Mouse (Mus musculus): ENCODE data around the gene Mast2. TPM values are rescaled to one million over a fixed set of nuclear protein-coding genes. Genes with fewer than 3 reads are reported as not detected.

The Mast2 gene
- total RNA-seq (2021) = 10 to 100 TPM; 88.7 to 98.0 TPM
- long read RNA-seq, experiment 1, full-length matches to known transcripts = 20 of 93 reads
- long read RNA-seq, experiment 1, partial matches to known transcripts = 14 of 93 reads
- long read RNA-seq, experiment 1, other reads (novel, unspliced or antisense) = 59 of 93 reads
- long read RNA-seq, experiment 2, full-length matches to known transcripts = 18 of 132 reads
- long read RNA-seq, experiment 2, partial matches to known transcripts = 24 of 132 reads
- long read RNA-seq, experiment 2, other reads (novel, unspliced or antisense) = 90 of 132 reads

DNA sequence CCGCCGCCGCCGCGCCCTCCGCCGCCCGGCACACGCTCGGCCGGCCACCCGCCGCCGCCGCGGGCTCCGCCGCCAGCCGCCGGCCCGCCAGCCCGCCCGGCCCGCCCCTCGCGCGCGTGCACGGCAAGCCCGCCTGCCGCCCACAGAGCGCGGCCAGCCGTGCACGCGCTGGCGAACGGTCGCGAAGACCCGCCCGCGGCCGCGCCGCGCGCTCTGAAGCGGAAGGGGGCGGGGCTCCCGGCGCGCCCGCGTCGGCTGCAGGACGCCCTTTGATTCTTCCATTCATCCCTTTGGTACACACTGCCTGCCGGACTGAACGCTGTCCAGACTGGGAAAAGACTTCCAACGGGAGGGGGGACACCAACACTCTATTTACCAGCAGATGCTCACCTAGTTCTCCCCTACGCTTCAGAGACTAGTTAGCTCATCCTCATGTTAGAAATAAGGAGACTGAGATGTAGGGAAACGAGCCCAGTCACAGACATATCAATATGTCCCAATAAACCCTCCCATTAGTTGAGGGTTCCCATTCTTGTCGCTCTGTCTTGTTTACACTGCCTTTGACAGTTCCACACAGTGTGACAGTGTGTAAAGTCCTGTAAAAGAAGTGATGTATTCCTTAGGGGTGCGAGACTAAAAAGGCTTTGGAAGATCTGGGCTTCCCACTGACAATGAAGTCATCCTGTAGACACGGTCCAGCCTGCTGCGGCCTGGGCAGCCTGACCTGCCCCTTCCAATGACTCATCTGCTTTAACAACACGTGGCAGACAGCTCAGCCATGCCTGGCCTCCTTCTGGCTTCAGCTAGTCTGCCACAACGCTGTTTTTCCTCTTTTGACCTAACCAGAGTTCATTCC is at the start of gene Mast2:
TSS of gene Mast2 (minus strand) at position 58 of the 856 bp plus-strand sequence.
- no peak for TF ChIP-seq CTCF (conservative IDR thresholded peaks at IDR 0.05)
- H3K4me3 ChIP-seq = peak within 1 kb of the TSS; percentile 81
- H3K27ac ChIP-seq = peak within 1 kb of the TSS; percentile 88
- DNase-seq (ENCODE audit: low spot score in 2 of 2) = peak; percentile 73 to 78

DNA sequence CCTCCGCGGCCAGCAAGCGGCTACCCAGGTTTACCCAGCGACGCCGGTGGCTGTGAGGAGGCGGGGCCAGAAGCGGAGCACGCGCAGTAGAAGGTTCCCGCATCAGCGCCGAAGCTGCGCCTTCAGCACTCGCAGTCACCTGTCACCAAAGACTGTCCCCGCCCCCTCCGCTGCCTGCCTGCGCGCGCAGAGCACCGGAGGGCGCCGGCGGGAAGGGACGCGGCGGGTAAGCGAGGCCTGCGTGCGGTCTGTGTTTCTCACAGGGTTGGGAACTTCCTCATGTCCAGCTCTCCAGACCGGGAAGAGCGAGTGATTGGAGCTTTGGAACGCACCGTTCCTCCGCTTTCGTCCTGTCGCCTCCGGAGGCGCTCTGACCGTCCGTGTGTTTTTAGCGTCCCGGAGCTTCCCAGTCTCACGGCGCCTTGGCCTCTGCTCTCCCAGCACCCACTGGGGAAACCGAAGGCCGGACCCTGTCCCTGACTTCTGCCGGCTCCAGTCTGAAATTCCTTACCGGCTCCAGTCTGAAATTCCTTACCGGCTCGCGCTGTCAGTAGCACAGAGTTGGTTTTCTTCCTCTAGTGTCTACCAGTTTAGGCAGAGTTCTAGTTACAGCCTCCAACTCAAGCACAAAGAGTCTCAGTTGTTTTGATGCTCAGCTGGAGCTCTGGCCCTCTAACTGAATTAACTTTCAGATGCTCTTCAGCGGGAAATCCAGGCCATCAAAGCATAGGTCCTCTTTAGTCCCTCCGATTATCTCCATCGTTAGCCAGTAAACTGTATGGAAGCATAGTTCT is 43.6 kb upstream of the Mast2 start, which contains the start of gene Ipp:
TSS of gene Ipp (plus strand) at position 125 of the 794 bp plus-strand sequence.
- peak within 1 kb of the TSS; percentile 90 for H3K4me3 ChIP-seq
- DNase-seq (ENCODE audit: low spot score in 2 of 2) = peak; percentile 94 to 96
- peak; percentile 54 for TF ChIP-seq CTCF (conservative IDR thresholded peaks at IDR 0.05)

DNA sequence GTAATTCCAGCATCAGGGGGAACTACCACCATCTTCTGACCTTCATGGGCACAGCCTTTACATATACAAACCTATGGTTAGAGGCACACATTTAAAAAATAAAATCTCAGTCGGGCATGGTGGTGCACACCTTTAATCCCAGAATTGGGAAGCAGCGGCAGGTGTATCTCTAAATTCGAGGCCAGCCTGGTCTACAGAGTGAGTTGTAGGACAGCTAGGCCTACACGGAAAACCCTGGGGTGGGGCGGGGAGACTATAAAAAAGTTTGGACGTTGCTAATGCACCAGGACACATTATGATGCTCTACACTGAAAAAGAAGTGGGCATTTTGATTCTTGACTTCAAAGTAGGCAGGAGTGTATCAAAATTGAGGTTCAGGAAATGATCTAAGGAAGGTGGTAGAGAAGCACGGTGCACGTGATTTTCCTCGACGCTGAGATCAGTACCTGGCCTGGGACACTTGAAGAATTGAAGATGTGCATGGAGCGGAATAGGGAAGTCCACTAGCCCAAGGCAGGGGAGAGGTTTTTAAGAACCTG is 43.0 kb upstream of the Mast2 start:
- no peak for TF ChIP-seq CTCF (conservative IDR thresholded peaks at IDR 0.05)
- peak overlapping the region; percentile 90 for H3K4me3 ChIP-seq
- DNase-seq (ENCODE audit: low spot score in 2 of 2) = no peak
- H3K27ac ChIP-seq = peak overlapping the region; percentile 96

More for the DNA sequence above, 43.6 kb upstream of the Mast2 start, which contains the start of gene Ipp:
- peak within 1 kb of the TSS; percentile 96 for H3K27ac ChIP-seq

DNA sequence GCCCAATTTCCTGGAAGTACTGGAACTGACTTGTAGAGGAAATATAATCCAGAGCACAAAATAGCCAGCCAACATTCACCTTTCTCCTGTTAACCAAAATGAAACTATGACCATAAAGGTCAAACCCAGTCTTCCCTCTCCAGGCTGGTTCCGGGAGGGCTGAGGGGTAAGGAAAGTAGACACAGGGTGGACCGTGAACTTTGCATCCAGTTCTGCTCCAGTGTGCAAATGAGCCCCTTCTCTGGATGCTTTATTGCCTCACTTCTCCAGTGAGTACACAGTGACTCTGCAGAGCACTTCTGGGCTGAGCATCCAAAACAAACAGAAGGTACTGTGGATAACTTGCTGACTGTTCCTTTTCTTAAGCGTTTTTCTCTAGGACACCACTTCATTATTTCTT is 36.0 kb upstream of the Mast2 start:
- no peak overlapping the region for H3K4me3 ChIP-seq
- no peak overlapping the region for H3K27ac ChIP-seq
- DNase-seq (ENCODE audit: low spot score in 2 of 2) = no peak
- no peak for TF ChIP-seq CTCF (conservative IDR thresholded peaks at IDR 0.05)

DNA sequence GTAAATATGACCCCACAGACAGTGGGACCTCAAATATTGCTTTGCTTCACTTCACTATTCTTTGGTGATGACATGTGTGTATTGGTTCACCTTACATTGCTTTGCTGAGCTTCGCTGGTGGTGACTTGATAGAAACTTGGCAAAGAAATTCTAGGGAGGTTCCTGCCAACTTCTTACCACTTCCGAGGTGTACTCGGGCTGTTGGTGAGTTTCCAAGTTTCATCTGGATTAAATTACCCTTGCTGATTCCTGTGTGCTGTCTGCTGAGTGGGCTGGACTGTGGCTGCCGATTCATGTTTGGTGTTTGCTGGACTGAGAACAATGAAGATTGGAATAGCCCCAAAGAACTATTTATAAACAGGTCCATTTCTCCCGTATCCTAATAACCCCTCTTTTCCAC is 29.7 kb upstream of the Mast2 start:
- no peak for DNase-seq (ENCODE audit: low spot score in 2 of 2)
- TF ChIP-seq CTCF (conservative IDR thresholded peaks at IDR 0.05) = no peak
- Histone ChIP-seq H3K4me3 (no peak overlapping the region), H3K27ac (no peak overlapping the region)

DNA sequence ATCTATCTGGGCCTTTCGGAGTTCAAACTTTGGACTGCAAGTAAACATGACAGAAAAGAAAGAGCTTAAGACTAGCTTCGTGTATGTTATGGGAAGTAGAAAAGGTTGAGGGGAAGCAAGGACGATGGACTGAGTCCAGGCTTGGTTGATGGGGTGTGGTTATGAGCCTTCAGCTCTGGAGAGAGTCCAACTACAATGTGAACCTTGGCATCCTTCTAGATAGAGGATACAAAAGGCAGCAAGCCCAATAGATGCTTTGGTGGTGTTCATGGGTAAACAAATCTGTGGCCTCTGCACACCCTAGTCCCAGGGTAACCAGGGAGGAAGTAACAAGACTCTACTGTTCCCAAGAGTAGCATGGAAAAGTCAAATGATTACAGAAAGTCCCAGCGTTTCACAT is 28.5 kb upstream of the Mast2 start:
- H3K4me3 ChIP-seq = no peak overlapping the region
- DNase-seq (ENCODE audit: low spot score in 2 of 2) = no peak
- no peak for TF ChIP-seq CTCF (conservative IDR thresholded peaks at IDR 0.05)
- no peak overlapping the region for H3K27ac ChIP-seq

DNA sequence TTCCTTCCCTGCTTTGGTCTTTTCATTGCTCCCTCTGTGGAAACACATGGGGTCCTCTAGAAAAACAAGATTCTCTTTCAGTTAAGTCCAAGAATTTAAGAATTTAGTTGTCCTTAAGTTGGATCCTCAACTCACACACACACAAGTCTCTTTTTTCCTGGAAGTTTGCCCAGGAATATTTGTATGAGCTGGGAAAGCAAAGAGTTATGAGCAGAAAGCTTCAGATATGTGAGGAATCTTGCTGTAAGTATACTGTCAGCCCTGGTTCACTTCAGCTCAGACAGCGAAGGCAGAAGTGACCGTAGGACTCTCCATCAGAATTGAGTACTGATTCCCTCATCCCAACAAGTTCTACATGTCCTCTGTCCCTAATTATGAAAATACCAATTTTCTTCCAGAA is 27.9 kb upstream of the Mast2 start:
- peak in 1 of 2 experiments; percentile 0 for DNase-seq (ENCODE audit: low spot score in 2 of 2)
- Histone ChIP-seq H3K4me3 (no peak overlapping the region), H3K27ac (no peak overlapping the region)
- no peak for TF ChIP-seq CTCF (conservative IDR thresholded peaks at IDR 0.05)

DNA sequence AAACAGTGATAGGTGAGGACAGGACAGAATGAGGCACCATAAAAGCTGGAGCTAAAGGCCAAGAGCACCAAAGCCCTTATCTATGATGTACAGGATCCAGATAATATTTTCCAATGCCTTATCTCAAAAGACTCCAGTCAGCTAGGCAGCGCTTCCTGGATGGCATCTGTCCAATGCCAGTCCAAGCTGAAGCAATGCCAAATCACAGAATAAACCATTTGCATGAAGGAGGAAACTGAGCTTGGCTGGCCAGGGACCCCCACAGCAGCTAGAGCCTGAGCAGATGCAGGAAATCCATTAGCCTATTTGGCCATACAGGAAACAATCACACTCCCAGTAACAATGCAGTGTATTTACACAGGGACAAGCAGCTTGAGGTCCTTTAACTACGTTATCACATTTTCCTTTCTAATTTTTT is 27.1 kb upstream of the Mast2 start:
- no peak overlapping the region for H3K4me3 ChIP-seq
- peak in 1 of 2 experiments; percentile 1 for DNase-seq (ENCODE audit: low spot score in 2 of 2)
- no peak for TF ChIP-seq CTCF (conservative IDR thresholded peaks at IDR 0.05)
- H3K27ac ChIP-seq = peak overlapping the region; percentile 1; the same call in 1 of the 2 replicates

DNA sequence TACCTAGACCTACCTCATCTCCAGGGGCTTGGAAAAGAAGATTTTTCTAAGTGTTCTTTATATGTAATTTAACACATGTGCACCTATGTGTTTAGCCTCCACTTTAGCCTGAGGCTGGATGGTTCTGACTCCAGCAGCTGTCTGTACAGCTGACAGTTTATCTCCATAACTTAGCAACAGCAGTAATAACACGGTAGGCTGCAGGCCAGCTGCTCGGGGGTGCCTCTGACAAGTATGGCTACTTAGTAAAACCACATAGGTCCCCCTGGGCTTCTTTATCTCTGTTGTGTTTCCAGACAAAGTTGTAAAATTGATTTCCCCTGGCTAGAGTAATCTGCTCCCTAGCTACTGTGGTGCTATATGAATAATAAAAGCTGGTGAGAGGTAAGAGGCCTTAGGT is 19.5 kb upstream of the Mast2 start:
- Histone ChIP-seq H3K27ac (no peak overlapping the region), H3K4me3 (no peak overlapping the region)
- no peak for TF ChIP-seq CTCF (conservative IDR thresholded peaks at IDR 0.05)
- DNase-seq (ENCODE audit: low spot score in 2 of 2) = no peak

DNA sequence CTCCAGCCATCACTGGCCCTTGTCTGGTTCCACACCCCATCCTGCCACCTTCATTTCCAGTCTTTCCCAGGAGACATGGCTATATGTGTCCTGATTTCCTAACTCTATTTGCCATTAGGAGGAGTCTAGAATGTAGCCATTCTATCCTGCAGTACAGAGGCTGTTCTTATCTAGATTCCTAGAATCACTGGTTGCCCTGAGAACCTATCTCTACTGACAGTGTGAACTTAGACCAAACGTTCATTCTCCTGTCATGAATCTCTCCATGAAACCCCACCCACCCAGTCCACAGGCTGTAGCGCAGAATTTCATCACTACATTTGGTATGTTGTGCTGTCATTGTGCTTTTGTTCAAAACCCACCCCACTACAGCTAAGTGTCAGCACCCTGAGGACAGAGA is 17.3 kb upstream of the Mast2 start:
- Histone ChIP-seq H3K4me3 (no peak overlapping the region), H3K27ac (no peak overlapping the region)
- no peak for DNase-seq (ENCODE audit: low spot score in 2 of 2)
- no peak for TF ChIP-seq CTCF (conservative IDR thresholded peaks at IDR 0.05)

DNA sequence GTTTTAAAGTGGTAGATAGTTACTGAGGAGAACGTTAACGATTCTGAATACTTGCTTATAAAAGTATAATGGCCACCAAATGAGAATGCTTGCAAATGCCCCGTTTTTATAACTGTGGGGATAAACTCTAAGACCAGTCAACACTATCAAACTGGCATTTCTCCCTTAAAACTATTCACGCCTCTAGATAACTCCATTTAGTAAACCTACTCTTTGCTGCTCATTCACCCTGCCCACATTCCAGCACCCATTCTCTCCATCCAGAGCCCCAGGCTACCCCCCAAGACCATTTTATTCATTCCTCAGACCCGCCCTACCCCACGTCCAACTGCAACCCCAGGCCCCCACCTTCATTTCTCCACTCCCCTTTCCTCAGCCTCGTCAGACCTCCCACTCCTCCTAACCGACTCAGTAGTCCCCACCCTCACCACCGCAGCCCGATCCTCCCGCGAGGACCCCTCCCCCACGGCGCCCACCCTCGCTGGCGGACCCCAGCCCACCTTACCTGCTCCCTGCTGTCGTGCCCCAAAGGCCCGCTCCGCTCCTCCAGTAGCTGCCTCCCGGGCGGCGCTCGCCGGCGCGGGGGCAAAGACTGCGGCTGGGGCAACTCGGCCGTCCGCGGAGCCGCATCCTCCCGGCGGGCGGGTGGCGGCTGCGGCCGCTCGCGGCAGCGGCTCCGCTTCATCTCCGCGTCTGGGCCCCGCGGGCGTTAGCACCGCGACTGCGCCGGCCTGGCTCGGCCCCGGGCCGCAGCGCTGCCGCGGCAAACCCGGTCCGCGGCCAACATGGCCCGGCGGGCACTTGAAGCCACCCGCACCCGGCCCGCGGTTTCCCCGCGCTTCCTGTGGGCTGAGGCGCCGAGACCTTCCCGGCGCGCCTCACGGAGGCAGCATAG is 505 bp downstream of the Mast2 start:
- Histone ChIP-seq H3K27ac (peak overlapping the region; percentile 88), H3K4me3 (peak overlapping the region; percentile 81)
- DNase-seq (ENCODE audit: low spot score in 2 of 2) = peak; percentile 30 to 33
- TF ChIP-seq CTCF (conservative IDR thresholded peaks at IDR 0.05) = no peak

Measured in layer of hippocampus, adult 2 months (tissue).